Mouse (Mus musculus) neural tube, postnatal 0 days (tissue): ENCODE results near the gene Fcho1. TPM values are rescaled to one million over a fixed set of nuclear protein-coding genes. Genes with fewer than 3 reads are reported as not detected.

Source experiments
- polyA plus RNA-seq: library from polyadenylated mRNA; unstranded; fragments of >200 nt; fragmentation: Nextera tagmentation; extraction: Ambion mirVana; gene quantifications from 2 replicates; pipeline ENCODE4 v1.2.1, GENCODE M21; 2015

The Fcho1 gene
- polyA plus RNA-seq, result 56.6 and 70.9 TPM in 2 replicates

GRCm38 (mm10) chr8:71725122-71725924 lies at the start of gene Fcho1:
Fcho1 (minus strand) TSS chr8:71725716.

GRCm38 (mm10) chr8:71701414-71702086 lies 24.0 kb downstream of the Fcho1 start, which contains the start of gene B3gnt3:
B3gnt3 (minus strand) TSS chr8:71701789.

GRCm38 (mm10) chr8:71689028-71689427 lies 36.5 kb downstream of the Fcho1 start, which contains the start of gene Insl3:
Insl3 (plus strand) TSS chr8:71689214.

GRCm38 (mm10) chr8:71676020-71676741 lies 49.3 kb downstream of the Fcho1 start, which contains the start of gene Jak3:
Jak3 (plus strand) TSS chr8:71676296.

GRCm38 (mm10) chr8:71671549-71671965 lies 54.0 kb downstream of the Fcho1 start, which contains the start of gene Unc13a:
Unc13a (minus strand) TSS chr8:71671757.

Other genes with a start within 250 kb of the Fcho1 start
- gene Ano8, start 239.8 kb downstream of the Fcho1 start, polyA plus RNA-seq, result 8.4 and 10.0 TPM in 2 replicates
- gene Gtpbp3, start 237.6 kb downstream of the Fcho1 start, polyA plus RNA-seq, result 18.4 and 18.7 TPM in 2 replicates
- 15.4 and 15.8 TPM in 2 replicates for gene Plvap, start 214.0 kb downstream of the Fcho1 start, polyA plus RNA-seq
- not detected in 2 replicates for gene Ccdc194, start 200.0 kb downstream of the Fcho1 start, polyA plus RNA-seq
- gene Bst2, start 188.3 kb downstream of the Fcho1 start, polyA plus RNA-seq, result 24.3 and 26.4 TPM in 2 replicates
- 89.4 and 91.4 TPM in 2 replicates for gene Mvb12a, start 182.8 kb downstream of the Fcho1 start, polyA plus RNA-seq
- 0.28 and 0.40 TPM in 2 replicates for gene Tmem221, start 166.8 kb downstream of the Fcho1 start, polyA plus RNA-seq
- 0.05 and 0.17 TPM in 2 replicates for gene Nxnl1, start 159.1 kb downstream of the Fcho1 start, polyA plus RNA-seq
- 143 and 156 TPM in 2 replicates for gene Slc27a1, start 156.8 kb downstream of the Fcho1 start, polyA plus RNA-seq
- gene Pgls, start 133.5 kb downstream of the Fcho1 start, polyA plus RNA-seq, result 262 and 266 TPM in 2 replicates
- gene Fam129c, start 128.1 kb downstream of the Fcho1 start, polyA plus RNA-seq, result 6.7 and 7.2 TPM in 2 replicates
- 64.4 and 77.9 TPM in 2 replicates for gene Colgalt1, start 114.7 kb downstream of the Fcho1 start, polyA plus RNA-seq
- 15.7 and 19.2 TPM in 2 replicates for gene Unc13a, start 54.0 kb downstream of the Fcho1 start, polyA plus RNA-seq
- 7.6 and 8.0 TPM in 2 replicates for gene Jak3, start 49.4 kb downstream of the Fcho1 start, polyA plus RNA-seq
- gene Insl3, start 36.5 kb downstream of the Fcho1 start, polyA plus RNA-seq, result 1.5 and 2.0 TPM in 2 replicates
- gene B3gnt3, start 23.9 kb downstream of the Fcho1 start, polyA plus RNA-seq, result 0.47 and 0.90 TPM in 2 replicates
- 5.1 and 5.7 TPM in 2 replicates for gene Zfp709, start 156.3 kb upstream of the Fcho1 start, polyA plus RNA-seq
- 10.9 and 11.4 TPM in 2 replicates for gene Zfp882, start 182.9 kb upstream of the Fcho1 start, polyA plus RNA-seq
- 26.3 and 26.8 TPM in 2 replicates for gene Zfp617, start 182.9 kb upstream of the Fcho1 start, polyA plus RNA-seq
- 12.7 and 13.6 TPM in 2 replicates for gene Zfp961, start 225.3 kb upstream of the Fcho1 start, polyA plus RNA-seq